Mouse (Mus musculus) thymus, postnatal 36 days (tissue): ENCODE data around the gene Grin2b.

Experiments used
- DNase-seq, 2 experiments: peaks; one replicate each; pipeline ENCODE4 v3.0.0; 2022; ENCODE audit warnings: mixed read lengths in 2 of 2

The Grin2b gene

GRCm38 (mm10) chr6:135994691-135995090, 178.6 kb downstream of the Grin2b start:
- DNase-seq = no peak

GRCm38 (mm10) chr6:135993897-135994296, 179.4 kb downstream of the Grin2b start:
- DNase-seq = no peak

GRCm38 (mm10) chr6:135993378-135993777, 179.9 kb downstream of the Grin2b start:
- no peak for DNase-seq

GRCm38 (mm10) chr6:135976106-135976505, 197.2 kb downstream of the Grin2b start:
- DNase-seq = no peak

GRCm38 (mm10) chr6:135972481-135972880, 200.8 kb downstream of the Grin2b start:
- no peak for DNase-seq

- no peak for DNase-seq
Observed at GRCm38 (mm10) chr6:135971481-135971880, 201.8 kb downstream of the Grin2b start.

- DNase-seq = no peak
Observed at GRCm38 (mm10) chr6:135970716-135971318, 202.5 kb downstream of the Grin2b start.

GRCm38 (mm10) chr6:135961766-135962165, 211.5 kb downstream of the Grin2b start:
- DNase-seq = no peak

GRCm38 (mm10) chr6:135959629-135960028, 213.7 kb downstream of the Grin2b start:
- DNase-seq = no peak

GRCm38 (mm10) chr6:135951666-135952065, 221.6 kb downstream of the Grin2b start:
- DNase-seq = no peak

- DNase-seq = no peak
Observed at GRCm38 (mm10) chr6:135945511-135945910, 227.8 kb downstream of the Grin2b start.

GRCm38 (mm10) chr6:135944358-135944757, 229.0 kb downstream of the Grin2b start:
- no peak for DNase-seq

GRCm38 (mm10) chr6:135943121-135943617, 230.1 kb downstream of the Grin2b start:
- DNase-seq = no peak

- no peak for DNase-seq
Observed at GRCm38 (mm10) chr6:135932924-135933323, 240.4 kb downstream of the Grin2b start.

GRCm38 (mm10) chr6:135932400-135932920, 240.9 kb downstream of the Grin2b start:
- no peak for DNase-seq

- DNase-seq = no peak
Observed at GRCm38 (mm10) chr6:135917676-135918075, 255.6 kb downstream of the Grin2b start.

- DNase-seq = no peak
Observed at GRCm38 (mm10) chr6:135914608-135915007, 258.7 kb downstream of the Grin2b start.

GRCm38 (mm10) chr6:135912114-135912513, 261.2 kb downstream of the Grin2b start:
- DNase-seq = no peak

GRCm38 (mm10) chr6:135911131-135911530, 262.2 kb downstream of the Grin2b start:
- DNase-seq = no peak

GRCm38 (mm10) chr6:135907540-135908320, 265.6 kb downstream of the Grin2b start:
- peak; percentile 24 to 36 for DNase-seq

GRCm38 (mm10) chr6:135907137-135907536, 266.2 kb downstream of the Grin2b start:
- DNase-seq = no peak

GRCm38 (mm10) chr6:135904391-135904790, 268.9 kb downstream of the Grin2b start:
- no peak for DNase-seq

GRCm38 (mm10) chr6:135900410-135900809, 272.9 kb downstream of the Grin2b start:
- DNase-seq = no peak

- DNase-seq = no peak
Observed at GRCm38 (mm10) chr6:135899225-135899624, 274.1 kb downstream of the Grin2b start.
